Mouse (Mus musculus) midbrain, embryonic 15.5 days (tissue): Measurements from ENCODE around the gene Gm20708. TPM values are rescaled to one million over a fixed set of nuclear protein-coding genes. Genes with fewer than 3 reads are reported as not detected.
A peak's percentile ranks its signal among the peaks of the same experiment; 100 is the strongest.

Experiments
- ATAC-seq: fragments of 200-750 bp; cut with Nextera tagmentation; replicated peaks from 2 replicates; pipeline ENCODE4 v1.8.0; 2017; ENCODE audit warnings: moderate TSS enrichment
- H3K27ac ChIP-seq: fragments of 300-500 bp; sonication (generic); 2 replicates; pipeline ENCODE4 v1.5.1; 2015; ENCODE audit warnings: mild to moderate bottlenecking, inconsistent platforms
- H3K27me3 ChIP-seq: fragments of 300-500 bp; sonication (generic); replicated peaks from 2 replicates; pipeline ENCODE4 v1.6.1; 2015; ENCODE audit warnings: inconsistent platforms
- H3K36me3 ChIP-seq: fragments of 300-500 bp; sonication (generic); replicated peaks from 2 replicates; pipeline ENCODE4 v1.6.1; 2015; ENCODE audit warnings: inconsistent platforms
- H3K4me1 ChIP-seq: fragments of 300-500 bp; sonication (generic); 2 replicates; pipeline ENCODE4 v1.6.1; 2015; ENCODE audit warnings: inconsistent platforms
- H3K4me2 ChIP-seq: fragments of 300-500 bp; sonication (generic); 2 replicates; pipeline ENCODE4 v1.6.1; 2015; ENCODE audit warnings: inconsistent platforms, mild to moderate bottlenecking, moderate library complexity
- H3K4me3 ChIP-seq: fragments of 300-500 bp; sonication (generic); 2 replicates; pipeline ENCODE4 v1.5.1; 2015; ENCODE audit warnings: mild to moderate bottlenecking, inconsistent platforms
- H3K9ac ChIP-seq: fragments of 300-500 bp; sonication (generic); 2 replicates; pipeline ENCODE4 v1.6.1; 2015; ENCODE audit warnings: mild to moderate bottlenecking, inconsistent platforms
- H3K9me3 ChIP-seq: fragments of 300-500 bp; sonication (generic); 2 replicates; pipeline ENCODE4 v1.6.1; 2016; ENCODE audit warnings: inconsistent platforms
- WGBS: fragments of 180-500 bp; shearing (Covaris S2); methylation state at CpG from one replicate; pipeline ENCODE4 v1.1.7; 2015; ENCODE audit warnings: mixed read lengths; 5-methylcytosine and 5-hydroxymethylcytosine counted together
- polyA plus RNA-seq: library from polyadenylated mRNA; unstranded; fragments of >200 nt; fragmentation: Nextera tagmentation; extraction: Ambion mirVana; gene quantifications from 2 replicates; pipeline ENCODE4 v1.2.1, GENCODE M21; 2015

Gm20708 gene
- polyA plus RNA-seq, 1 experiment from 2014 or later = 1.4 TPM

- Histone ChIP-seq H3K9ac (no peak overlapping the region), H3K36me3 (no peaks in the 10 kb centered on the region), H3K4me1 (peaks cover 17% of the 10 kb centered on the region), H3K4me2 (no peak overlapping the region), H3K9me3 (no peaks in the 10 kb centered on the region), H3K27ac (peak overlapping the region; percentile 8; the same call in 1 of the 2 replicates), H3K27me3 (peaks cover 16% of the 10 kb centered on the region), H3K4me3 (no peak overlapping the region)
- no peak for ATAC-seq
- 16% methylated on average over 6 of the region's 6 CpGs for WGBS
Measured at GRCm38 (mm10) chr11:117865988-117866387, 56.5 kb downstream of the Gm20708 start.

- Histone ChIP-seq H3K27ac (no peak overlapping the region), H3K4me2 (no peak overlapping the region)
Measured at GRCm38 (mm10) chr11:117870688-117871365, 61.4 kb downstream of the Gm20708 start.

GRCm38 (mm10) chr11:117871376-117871775, 61.9 kb downstream of the Gm20708 start:
- 75% methylated on average over 5 of the region's 5 CpGs for WGBS
- Histone ChIP-seq H3K27me3 (no peaks in the 10 kb centered on the region), H3K9me3 (no peaks in the 10 kb centered on the region), H3K9ac (no peak overlapping the region), H3K4me3 (no peak overlapping the region), H3K27ac (no peak overlapping the region), H3K4me2 (no peak overlapping the region), H3K36me3 (no peaks in the 10 kb centered on the region), H3K4me1 (peaks cover 19% of the 10 kb centered on the region)
- ATAC-seq = no peak

More at GRCm38 (mm10) chr11:117870688-117871365, 61.4 kb downstream of the Gm20708 start:
- peak; percentile 33; the same call in 1 of the 2 replicates for ATAC-seq
- no peaks in the 10 kb centered on the region for H3K9me3 ChIP-seq
- no peak overlapping the region for H3K4me3 ChIP-seq
- no peaks in the 10 kb centered on the region for H3K27me3 ChIP-seq
- no peaks in the 10 kb centered on the region for H3K36me3 ChIP-seq
- peaks cover 25% of the 10 kb centered on the region for H3K4me1 ChIP-seq
- 34% methylated on average over 12 of the region's 12 CpGs for WGBS
- 0 out of 2 replicates have a peak overlapping the region, but pooled peaks have one; percentile 24 for H3K9ac ChIP-seq

- WGBS = 65% methylated on average over 12 of the region's 12 CpGs
- H3K4me1 ChIP-seq = peaks cover 18% of the 10 kb centered on the region
- H3K9me3 ChIP-seq = no peaks in the 10 kb centered on the region
- H3K4me2 ChIP-seq = peak overlapping the region; percentile 74
- H3K27me3 ChIP-seq = no peaks in the 10 kb centered on the region
- H3K9ac ChIP-seq = no peak overlapping the region
- no peak overlapping the region for H3K4me3 ChIP-seq
- no peak for ATAC-seq
- H3K36me3 ChIP-seq = no peaks in the 10 kb centered on the region
- no peak overlapping the region for H3K27ac ChIP-seq
Measured at GRCm38 (mm10) chr11:117871911-117872584, 62.6 kb downstream of the Gm20708 start.

- Histone ChIP-seq H3K9me3 (no peaks in the 10 kb centered on the region), H3K4me2 (peak within 1 kb of the TSS; percentile 74), H3K4me3 (peak within 1 kb of the TSS; percentile 56), H3K9ac (peak within 1 kb of the TSS; percentile 64), H3K27ac (no peak within 1 kb of the TSS; the same call in 1 of the 2 replicates), H3K4me1 (peaks cover 21% of the 10 kb centered on the region), H3K27me3 (no peaks in the 10 kb centered on the region), H3K36me3 (no peaks in the 10 kb centered on the region)
- WGBS = 2% methylated on average over 51 of the region's 51 CpGs
- peak; percentile 80 for ATAC-seq
Measured at GRCm38 (mm10) chr11:117872861-117873608, 63.6 kb downstream of the Gm20708 start, which contains the start of gene Tha1. Gene Tha1, minus strand, starts transcription at chr11:117873481.

- no peak overlapping the region for H3K27ac ChIP-seq
- H3K9me3 ChIP-seq = no peaks in the 10 kb centered on the region
- no peak overlapping the region for H3K9ac ChIP-seq
- no peak overlapping the region for H3K4me3 ChIP-seq
- H3K4me2 ChIP-seq = no peak overlapping the region
- WGBS = 54% methylated on average over 4 of the region's 4 CpGs
- H3K27me3 ChIP-seq = no peaks in the 10 kb centered on the region
- peaks cover 32% of the 10 kb centered on the region for H3K4me1 ChIP-seq
- ATAC-seq = no peak
- H3K36me3 ChIP-seq = no peaks in the 10 kb centered on the region
Measured at GRCm38 (mm10) chr11:117874419-117874818, 65.0 kb downstream of the Gm20708 start.

GRCm38 (mm10) chr11:117875681-117876080, 66.2 kb downstream of the Gm20708 start:
- ATAC-seq = no peak
- WGBS = 14% methylated on average over 6 of the region's 6 CpGs
- Histone ChIP-seq H3K27me3 (no peaks in the 10 kb centered on the region), H3K36me3 (no peaks in the 10 kb centered on the region), H3K9ac (no peak overlapping the region), H3K9me3 (no peaks in the 10 kb centered on the region), H3K27ac (no peak overlapping the region), H3K4me1 (peaks cover 28% of the 10 kb centered on the region), H3K4me2 (no peak overlapping the region), H3K4me3 (no peak overlapping the region)

GRCm38 (mm10) chr11:117877917-117878745, 68.7 kb downstream of the Gm20708 start:
- ATAC-seq = peak; percentile 53; the same call in 1 of the 2 replicates
- H3K9ac ChIP-seq = no peak overlapping the region
- peak overlapping the region; percentile 28 for H3K27ac ChIP-seq
- H3K4me2 ChIP-seq = peak overlapping the region; percentile 30
- H3K36me3 ChIP-seq = no peaks in the 10 kb centered on the region
- H3K4me3 ChIP-seq = no peak overlapping the region
- H3K27me3 ChIP-seq = no peaks in the 10 kb centered on the region
- no peaks in the 10 kb centered on the region for H3K9me3 ChIP-seq
- WGBS = 24% methylated on average over 13 of the region's 13 CpGs
- peaks cover 24% of the 10 kb centered on the region for H3K4me1 ChIP-seq

- 30% methylated on average over 8 of the region's 8 CpGs for WGBS
- Histone ChIP-seq H3K9ac (no peak overlapping the region), H3K27ac (peak overlapping the region; percentile 28; the same call in 1 of the 2 replicates), H3K27me3 (no peaks in the 10 kb centered on the region), H3K4me2 (peak overlapping the region; percentile 30; the same call in 1 of the 2 replicates), H3K4me3 (no peak overlapping the region), H3K36me3 (no peaks in the 10 kb centered on the region), H3K4me1 (peaks cover 20% of the 10 kb centered on the region), H3K9me3 (no peaks in the 10 kb centered on the region)
- ATAC-seq = no peak
Measured at GRCm38 (mm10) chr11:117878892-117879291, 69.4 kb downstream of the Gm20708 start.

GRCm38 (mm10) chr11:117879676-117880075, 70.2 kb downstream of the Gm20708 start:
- no peaks in the 10 kb centered on the region for H3K36me3 ChIP-seq
- H3K27me3 ChIP-seq = no peaks in the 10 kb centered on the region
- H3K9ac ChIP-seq = no peak overlapping the region
- 74% methylated on average over 6 of the region's 6 CpGs for WGBS
- H3K4me1 ChIP-seq = peaks cover 20% of the 10 kb centered on the region
- H3K9me3 ChIP-seq = no peaks in the 10 kb centered on the region
- ATAC-seq = no peak
- no peak overlapping the region for H3K4me2 ChIP-seq
- no peak overlapping the region for H3K27ac ChIP-seq
- no peak overlapping the region for H3K4me3 ChIP-seq

GRCm38 (mm10) chr11:117880336-117880976, 71.0 kb downstream of the Gm20708 start:
- H3K4me1 ChIP-seq = peaks cover 20% of the 10 kb centered on the region
- WGBS = 89% methylated on average over 9 of the region's 9 CpGs
- no peak overlapping the region for H3K4me2 ChIP-seq
- ATAC-seq = no peak
- no peak overlapping the region for H3K9ac ChIP-seq
- no peak overlapping the region for H3K27ac ChIP-seq
- no peak overlapping the region for H3K4me3 ChIP-seq
- no peaks in the 10 kb centered on the region for H3K27me3 ChIP-seq
- H3K9me3 ChIP-seq = no peaks in the 10 kb centered on the region
- no peaks in the 10 kb centered on the region for H3K36me3 ChIP-seq
